Mouse (Mus musculus): ENCODE measurements around the gene Eya2. TPM values are rescaled to one million over a fixed set of nuclear protein-coding genes. Genes with fewer than 3 reads are reported as not detected.

Eya2 gene
- polyA plus RNA-seq, 1 experiment from 2014 or later: 15.5 TPM

- no peaks in the 10 kb centered on the region for H3K36me3 ChIP-seq (ENCODE audit: control insufficient read depth, insufficient read depth, low read length)
- peak; percentile 60 for DNase-seq (ENCODE audit: low spot score)
- peaks cover 7% of the 10 kb centered on the region for H3K4me1 ChIP-seq (replicated peaks; ENCODE audit: control insufficient read depth, insufficient read depth)
- TF ChIP-seq CTCF (IDR thresholded peaks at IDR 0.05; ENCODE audit: low read depth) (no peak), EP300 (optimal IDR thresholded peaks at IDR 0.05) (no peak)
- WGBS: 22% methylated on average over 14 of the region's 14 CpGs
- no peak overlapping the region for H3K9ac ChIP-seq (ENCODE audit: low read length)
- no peaks in the 10 kb centered on the region for H3K27me3 ChIP-seq (ENCODE audit: control insufficient read depth, insufficient read depth, low read length)
- H3K4me2 ChIP-seq (replicated peaks; ENCODE audit: low read depth): no peak overlapping the region; the same call in 1 of the 2 replicates
- H3K4me3 ChIP-seq (ENCODE audit: low read depth, low read length): no peak overlapping the region
- H3K9me3 ChIP-seq (ENCODE audit: control insufficient read depth, low read length): no peaks in the 10 kb centered on the region
- no peak for ATAC-seq (ENCODE audit: low FRiP score, low TSS enrichment)
- H3K27ac ChIP-seq (replicated peaks): 0 out of 2 replicates have a peak overlapping the region, but pooled peaks have one; percentile 18
These were observed 58.4 kb downstream of the Eya2 start for GRCm38 (mm10) chr2:165653001-165653921.

GRCm38 (mm10) chr2:165654151-165654550, 59.3 kb downstream of the Eya2 start:
- Histone ChIP-seq H3K27me3 (ENCODE audit: control insufficient read depth, insufficient read depth, low read length) (no peaks in the 10 kb centered on the region), H3K4me2 (replicated peaks; ENCODE audit: low read depth) (no peak overlapping the region), H3K9me3 (ENCODE audit: control insufficient read depth, low read length) (no peaks in the 10 kb centered on the region), H3K4me3 (ENCODE audit: low read depth, low read length) (no peak overlapping the region), H3K36me3 (ENCODE audit: control insufficient read depth, insufficient read depth, low read length) (no peaks in the 10 kb centered on the region), H3K27ac (replicated peaks) (no peak overlapping the region), H3K4me1 (replicated peaks; ENCODE audit: control insufficient read depth, insufficient read depth) (peaks cover 7% of the 10 kb centered on the region), H3K9ac (ENCODE audit: low read length) (no peak overlapping the region)
- 43% methylated on average over 9 of the region's 9 CpGs for WGBS
- ATAC-seq (ENCODE audit: low FRiP score, low TSS enrichment) (no peak), DNase-seq (ENCODE audit: low spot score) (no peak)
- no peak for TF ChIP-seq CTCF (IDR thresholded peaks at IDR 0.05; ENCODE audit: low read depth)
- no peak for TF ChIP-seq EP300 (optimal IDR thresholded peaks at IDR 0.05)

GRCm38 (mm10) chr2:165654696-165655491, 60.1 kb downstream of the Eya2 start:
- 54% methylated on average over 10 of the region's 10 CpGs for WGBS
- H3K27me3 ChIP-seq (ENCODE audit: control insufficient read depth, insufficient read depth, low read length): no peaks in the 10 kb centered on the region
- ATAC-seq (ENCODE audit: low FRiP score, low TSS enrichment) (peak; percentile 86), DNase-seq (ENCODE audit: low spot score) (peak; percentile 59)
- TF ChIP-seq CTCF (IDR thresholded peaks at IDR 0.05; ENCODE audit: low read depth) (no peak), EP300 (optimal IDR thresholded peaks at IDR 0.05) (no peak)
- H3K9me3 ChIP-seq (ENCODE audit: control insufficient read depth, low read length): no peaks in the 10 kb centered on the region
- H3K9ac ChIP-seq (ENCODE audit: low read length): no peak overlapping the region
- H3K4me1 ChIP-seq (replicated peaks; ENCODE audit: control insufficient read depth, insufficient read depth): peaks cover 7% of the 10 kb centered on the region
- H3K4me3 ChIP-seq (ENCODE audit: low read depth, low read length): no peak overlapping the region
- no peaks in the 10 kb centered on the region for H3K36me3 ChIP-seq (ENCODE audit: control insufficient read depth, insufficient read depth, low read length)
- no peak overlapping the region; the same call in 1 of the 2 replicates for H3K4me2 ChIP-seq (replicated peaks; ENCODE audit: low read depth)
- peak overlapping the region; percentile 69 for H3K27ac ChIP-seq (replicated peaks)

GRCm38 (mm10) chr2:165656541-165656940, 61.7 kb downstream of the Eya2 start:
- DNase-seq (ENCODE audit: low spot score): no peak
- Histone ChIP-seq H3K9ac (ENCODE audit: low read length) (no peak overlapping the region), H3K4me2 (replicated peaks; ENCODE audit: low read depth) (no peak overlapping the region), H3K27me3 (ENCODE audit: control insufficient read depth, insufficient read depth, low read length) (no peaks in the 10 kb centered on the region), H3K27ac (replicated peaks) (no peak overlapping the region), H3K4me3 (ENCODE audit: low read depth, low read length) (no peak overlapping the region), H3K36me3 (ENCODE audit: control insufficient read depth, insufficient read depth, low read length) (no peaks in the 10 kb centered on the region), H3K4me1 (replicated peaks; ENCODE audit: control insufficient read depth, insufficient read depth) (peaks cover 7% of the 10 kb centered on the region), H3K9me3 (ENCODE audit: control insufficient read depth, low read length) (no peaks in the 10 kb centered on the region)
- 72% methylated on average over 4 of the region's 4 CpGs for WGBS
- TF ChIP-seq EP300 (optimal IDR thresholded peaks at IDR 0.05) (no peak), CTCF (IDR thresholded peaks at IDR 0.05; ENCODE audit: low read depth) (no peak)
- no peak for ATAC-seq (ENCODE audit: low FRiP score, low TSS enrichment)

GRCm38 (mm10) chr2:165656956-165657355, 62.1 kb downstream of the Eya2 start:
- Histone ChIP-seq H3K27ac (replicated peaks) (no peak overlapping the region), H3K9me3 (ENCODE audit: control insufficient read depth, low read length) (no peaks in the 10 kb centered on the region), H3K4me1 (replicated peaks; ENCODE audit: control insufficient read depth, insufficient read depth) (peaks cover 7% of the 10 kb centered on the region), H3K9ac (ENCODE audit: low read length) (no peak overlapping the region), H3K4me2 (replicated peaks; ENCODE audit: low read depth) (no peak overlapping the region), H3K27me3 (ENCODE audit: control insufficient read depth, insufficient read depth, low read length) (no peaks in the 10 kb centered on the region), H3K4me3 (ENCODE audit: low read depth, low read length) (no peak overlapping the region), H3K36me3 (ENCODE audit: control insufficient read depth, insufficient read depth, low read length) (no peaks in the 10 kb centered on the region)
- ATAC-seq (ENCODE audit: low FRiP score, low TSS enrichment): no peak
- TF ChIP-seq CTCF (IDR thresholded peaks at IDR 0.05; ENCODE audit: low read depth) (no peak), EP300 (optimal IDR thresholded peaks at IDR 0.05) (no peak)
- WGBS: 48% methylated on average over 6 of the region's 6 CpGs
- no peak for DNase-seq (ENCODE audit: low spot score)
